Mouse (Mus musculus): Measurements from ENCODE around the gene Abracl. TPM values are rescaled to one million over a fixed set of nuclear protein-coding genes. Genes with fewer than 3 reads are reported as not detected.
A peak's percentile ranks its signal among the peaks of the same experiment; 100 is the strongest.

The Abracl gene
- polyA plus RNA-seq, 1 experiment from 2014 or later = 282 TPM

DNA sequence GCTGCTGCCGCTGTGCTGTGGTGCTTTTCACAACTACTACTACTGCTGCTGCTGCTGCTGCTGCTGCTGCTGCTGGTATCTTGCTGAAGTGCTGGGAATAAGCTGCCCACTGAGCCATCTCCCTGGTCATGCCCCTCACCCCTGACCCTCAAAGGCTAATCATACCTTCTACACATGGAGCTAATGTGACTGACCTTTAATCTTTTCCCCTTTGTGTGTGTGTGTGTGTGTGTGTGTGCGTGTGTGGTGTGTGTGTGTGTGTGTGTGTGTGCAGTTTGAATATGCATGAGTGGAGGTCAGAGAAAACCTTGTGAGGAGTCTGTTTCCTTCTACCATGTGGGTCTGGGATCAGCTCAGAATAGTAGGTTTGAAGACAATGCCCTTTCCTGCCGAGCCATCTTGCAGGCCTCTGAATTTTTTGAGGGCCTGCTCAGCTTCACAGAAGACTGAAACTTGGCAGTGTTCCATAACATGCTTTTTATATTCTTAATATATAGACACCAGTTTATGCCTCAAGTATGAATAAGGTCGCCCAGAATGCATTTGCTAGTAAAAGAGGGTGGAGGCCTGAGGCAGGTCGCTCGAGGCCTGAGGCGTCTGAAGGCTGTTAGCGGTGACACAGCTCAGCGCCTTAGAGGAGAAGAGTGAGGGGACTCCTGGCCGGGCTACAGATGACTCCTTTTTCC is 44.8 kb upstream of the Abracl start:
- H3K9me3 ChIP-seq (ENCODE audit: control insufficient read depth, low read length) = no peaks in the 10 kb centered on the region
- H3K27me3 ChIP-seq (ENCODE audit: control insufficient read depth, insufficient read depth, low read length) = no peaks in the 10 kb centered on the region
- no peak overlapping the region for H3K27ac ChIP-seq (replicated peaks)
- DNase-seq (ENCODE audit: low spot score) (no peak), ATAC-seq (ENCODE audit: low FRiP score, low TSS enrichment) (0 out of 2 replicates have a peak, but pooled peaks have one; percentile 47)
- no peaks in the 10 kb centered on the region for H3K36me3 ChIP-seq (ENCODE audit: control insufficient read depth, insufficient read depth, low read length)
- H3K4me2 ChIP-seq (replicated peaks; ENCODE audit: low read depth) = no peak overlapping the region
- H3K4me3 ChIP-seq (ENCODE audit: low read depth, low read length) = no peak overlapping the region
- 35% methylated on average over 10 of the region's 10 CpGs for WGBS
- no peak for TF ChIP-seq EP300 (optimal IDR thresholded peaks at IDR 0.05)
- no peak for TF ChIP-seq CTCF (IDR thresholded peaks at IDR 0.05; ENCODE audit: low read depth)
- H3K9ac ChIP-seq (ENCODE audit: low read length) = no peak overlapping the region
- 0 out of 2 replicates have a peak, but pooled peaks cover 5% of the 10 kb centered on the region for H3K4me1 ChIP-seq (replicated peaks; ENCODE audit: control insufficient read depth, insufficient read depth)

DNA sequence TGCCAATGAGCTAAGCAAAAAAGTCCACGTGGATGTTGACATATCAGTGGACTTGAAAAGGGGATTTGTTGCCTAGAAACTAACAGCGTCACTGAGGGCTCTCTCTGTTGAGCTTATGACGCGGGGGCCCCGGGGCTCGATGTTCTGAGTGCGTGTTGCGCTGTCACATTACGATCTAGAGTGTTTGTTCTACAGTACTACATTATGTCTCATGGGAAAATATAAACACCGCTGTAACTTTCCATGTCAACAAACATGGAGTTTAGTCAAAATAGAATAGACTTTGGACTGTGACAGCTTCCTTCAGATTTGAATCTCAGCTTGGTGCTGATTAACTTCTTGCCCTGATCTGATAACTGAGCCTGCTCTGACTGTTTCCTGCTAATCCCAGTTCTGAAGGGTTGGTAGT is 42.9 kb upstream of the Abracl start:
- no peak overlapping the region for H3K4me3 ChIP-seq (ENCODE audit: low read depth, low read length)
- H3K4me1 ChIP-seq (replicated peaks; ENCODE audit: control insufficient read depth, insufficient read depth) = 0 out of 2 replicates have a peak, but pooled peaks cover 5% of the 10 kb centered on the region
- H3K27me3 ChIP-seq (ENCODE audit: control insufficient read depth, insufficient read depth, low read length) = no peaks in the 10 kb centered on the region
- H3K9ac ChIP-seq (ENCODE audit: low read length) = no peak overlapping the region
- 65% methylated on average over 10 of the region's 10 CpGs for WGBS
- no peak for DNase-seq (ENCODE audit: low spot score)
- H3K9me3 ChIP-seq (ENCODE audit: control insufficient read depth, low read length) = no peaks in the 10 kb centered on the region
- ATAC-seq (ENCODE audit: low FRiP score, low TSS enrichment) = peak; percentile 44; the same call in 1 of the 2 replicates
- H3K36me3 ChIP-seq (ENCODE audit: control insufficient read depth, insufficient read depth, low read length) = no peaks in the 10 kb centered on the region
- no peak for TF ChIP-seq EP300 (optimal IDR thresholded peaks at IDR 0.05)
- no peak for TF ChIP-seq CTCF (IDR thresholded peaks at IDR 0.05; ENCODE audit: low read depth)
- no peak overlapping the region for H3K4me2 ChIP-seq (replicated peaks; ENCODE audit: low read depth)
- no peak overlapping the region for H3K27ac ChIP-seq (replicated peaks)

GRCm38 (mm10) chr10:18064606-18065228 is 41.6 kb upstream of the Abracl start:
- no peaks in the 10 kb centered on the region for H3K9me3 ChIP-seq (ENCODE audit: control insufficient read depth, low read length)
- H3K4me1 ChIP-seq (replicated peaks; ENCODE audit: control insufficient read depth, insufficient read depth) = 0 out of 2 replicates have a peak, but pooled peaks cover 2% of the 10 kb centered on the region
- H3K36me3 ChIP-seq (ENCODE audit: control insufficient read depth, insufficient read depth, low read length) = no peaks in the 10 kb centered on the region
- no peak overlapping the region for H3K27ac ChIP-seq (replicated peaks)
- DNase-seq (ENCODE audit: low spot score) = no peak
- no peak overlapping the region for H3K4me2 ChIP-seq (replicated peaks; ENCODE audit: low read depth)
- no peak overlapping the region for H3K9ac ChIP-seq (ENCODE audit: low read length)
- 89% methylated on average over 7 of the region's 7 CpGs for WGBS
- ATAC-seq (ENCODE audit: low FRiP score, low TSS enrichment) = no peak
- no peak for TF ChIP-seq EP300 (optimal IDR thresholded peaks at IDR 0.05)
- TF ChIP-seq CTCF (IDR thresholded peaks at IDR 0.05; ENCODE audit: low read depth) = no peak
- no peaks in the 10 kb centered on the region for H3K27me3 ChIP-seq (ENCODE audit: control insufficient read depth, insufficient read depth, low read length)
- no peak overlapping the region for H3K4me3 ChIP-seq (ENCODE audit: low read depth, low read length)

DNA sequence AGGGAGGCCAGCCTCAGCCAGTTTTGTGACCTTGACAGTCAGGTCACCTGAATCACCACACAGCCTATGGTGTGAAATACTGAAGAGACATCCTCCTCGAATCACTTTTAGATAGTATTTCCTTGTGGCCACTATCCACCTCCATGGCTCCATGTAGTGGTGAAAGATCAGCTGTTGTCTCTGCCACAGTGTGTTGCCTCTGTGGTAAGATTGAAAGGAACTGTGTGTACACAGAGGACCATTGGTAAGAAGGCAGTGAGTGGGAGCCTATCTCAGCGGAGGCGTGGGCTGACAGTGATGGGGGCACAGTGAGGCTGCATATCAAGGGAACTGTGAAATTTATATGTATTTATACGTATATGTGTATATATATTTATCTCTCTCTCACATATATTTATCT is 38.4 kb upstream of the Abracl start:
- TF ChIP-seq CTCF (IDR thresholded peaks at IDR 0.05; ENCODE audit: low read depth) = no peak
- TF ChIP-seq EP300 (optimal IDR thresholded peaks at IDR 0.05) = no peak
- no peak overlapping the region for H3K4me3 ChIP-seq (ENCODE audit: low read depth, low read length)
- H3K4me2 ChIP-seq (replicated peaks; ENCODE audit: low read depth) = no peak overlapping the region
- H3K9ac ChIP-seq (ENCODE audit: low read length) = no peak overlapping the region
- DNase-seq (ENCODE audit: low spot score) = no peak
- WGBS = 90% methylated on average over 4 of the region's 4 CpGs
- no peak overlapping the region for H3K27ac ChIP-seq (replicated peaks)
- H3K4me1 ChIP-seq (replicated peaks; ENCODE audit: control insufficient read depth, insufficient read depth) = 0 out of 2 replicates have a peak, but pooled peaks cover 2% of the 10 kb centered on the region
- ATAC-seq (ENCODE audit: low FRiP score, low TSS enrichment) = no peak
- no peaks in the 10 kb centered on the region for H3K36me3 ChIP-seq (ENCODE audit: control insufficient read depth, insufficient read depth, low read length)
- H3K9me3 ChIP-seq (ENCODE audit: control insufficient read depth, low read length) = no peaks in the 10 kb centered on the region
- H3K27me3 ChIP-seq (ENCODE audit: control insufficient read depth, insufficient read depth, low read length) = no peaks in the 10 kb centered on the region

DNA sequence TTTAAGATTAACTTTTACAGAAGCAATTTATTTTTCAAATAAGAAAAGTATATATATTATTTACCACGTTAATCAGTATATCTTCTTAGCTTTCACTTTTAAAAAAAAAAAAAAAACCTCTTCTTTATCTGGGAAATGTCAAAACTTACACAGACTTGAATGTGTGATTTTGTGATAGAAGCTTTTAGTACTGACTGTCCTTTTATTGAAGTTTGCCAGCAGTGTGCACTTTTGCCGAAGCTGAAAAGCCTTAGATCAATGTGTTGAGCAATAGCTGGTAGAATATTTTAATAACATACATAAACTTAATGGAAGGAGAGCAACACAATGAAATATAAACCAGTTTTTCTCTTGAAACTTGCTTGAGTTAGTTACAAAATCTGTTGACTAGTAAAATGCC is 37.7 kb upstream of the Abracl start:
- Histone ChIP-seq H3K4me1 (replicated peaks; ENCODE audit: control insufficient read depth, insufficient read depth) (0 out of 2 replicates have a peak, but pooled peaks cover under 1% of the 10 kb centered on the region), H3K4me2 (replicated peaks; ENCODE audit: low read depth) (no peak overlapping the region), H3K9ac (ENCODE audit: low read length) (no peak overlapping the region), H3K36me3 (ENCODE audit: control insufficient read depth, insufficient read depth, low read length) (no peaks in the 10 kb centered on the region), H3K4me3 (ENCODE audit: low read depth, low read length) (no peak overlapping the region), H3K27ac (replicated peaks) (no peak overlapping the region), H3K9me3 (ENCODE audit: control insufficient read depth, low read length) (no peaks in the 10 kb centered on the region), H3K27me3 (ENCODE audit: control insufficient read depth, insufficient read depth, low read length) (no peaks in the 10 kb centered on the region)
- no peak for DNase-seq (ENCODE audit: low spot score)
- 53% methylated on average over 2 of the region's 2 CpGs for WGBS
- TF ChIP-seq CTCF (IDR thresholded peaks at IDR 0.05; ENCODE audit: low read depth) (no peak), EP300 (optimal IDR thresholded peaks at IDR 0.05) (no peak)
- no peak for ATAC-seq (ENCODE audit: low FRiP score, low TSS enrichment)

DNA sequence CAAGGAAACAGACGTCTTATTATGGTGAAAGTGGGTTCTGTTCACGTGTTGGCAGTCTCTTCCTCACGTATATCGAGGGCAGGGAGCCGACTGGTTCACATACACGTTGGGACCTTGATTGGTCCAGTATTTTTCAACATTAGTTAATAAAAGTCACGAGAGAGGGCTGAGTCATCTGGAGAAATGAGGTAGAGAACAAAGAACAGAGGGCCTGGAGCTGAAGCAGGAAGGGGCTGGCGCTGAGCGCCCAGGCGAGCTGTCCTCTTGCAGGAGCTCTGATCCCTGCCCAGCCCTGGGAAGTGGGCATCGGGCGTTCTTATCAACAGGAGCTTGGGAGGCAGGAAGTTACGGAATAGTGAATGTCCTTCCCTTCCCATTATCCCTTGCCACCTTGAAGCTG is 36.7 kb upstream of the Abracl start:
- TF ChIP-seq EP300 (optimal IDR thresholded peaks at IDR 0.05) (no peak), CTCF (IDR thresholded peaks at IDR 0.05; ENCODE audit: low read depth) (no peak)
- DNase-seq (ENCODE audit: low spot score) (no peak), ATAC-seq (ENCODE audit: low FRiP score, low TSS enrichment) (no peak)
- no peaks in the 10 kb centered on the region for H3K9me3 ChIP-seq (ENCODE audit: control insufficient read depth, low read length)
- no peaks in the 10 kb centered on the region for H3K4me1 ChIP-seq (replicated peaks; ENCODE audit: control insufficient read depth, insufficient read depth)
- no peaks in the 10 kb centered on the region for H3K27me3 ChIP-seq (ENCODE audit: control insufficient read depth, insufficient read depth, low read length)
- H3K4me3 ChIP-seq (ENCODE audit: low read depth, low read length) = no peak overlapping the region
- H3K4me2 ChIP-seq (replicated peaks; ENCODE audit: low read depth) = no peak overlapping the region
- H3K36me3 ChIP-seq (ENCODE audit: control insufficient read depth, insufficient read depth, low read length) = no peaks in the 10 kb centered on the region
- no peak overlapping the region for H3K9ac ChIP-seq (ENCODE audit: low read length)
- H3K27ac ChIP-seq (replicated peaks) = no peak overlapping the region
- 75% methylated on average over 13 of the region's 13 CpGs for WGBS

Measured in stomach, postnatal 0 days (tissue).